Mouse (Mus musculus): ENCODE measurements around the gene Rhobtb3. TPM values are rescaled to one million over a fixed set of nuclear protein-coding genes. Genes with fewer than 3 reads are reported as not detected.
"Not testable (repeated sequence)": the region's sequence is repeated elsewhere in the genome, so short reads cannot be mapped to it uniquely, and the experiment has no call there.

Gene Rhobtb3
- polyA plus RNA-seq, 1 experiment from 2014 or later: 71.3 TPM

DNA sequence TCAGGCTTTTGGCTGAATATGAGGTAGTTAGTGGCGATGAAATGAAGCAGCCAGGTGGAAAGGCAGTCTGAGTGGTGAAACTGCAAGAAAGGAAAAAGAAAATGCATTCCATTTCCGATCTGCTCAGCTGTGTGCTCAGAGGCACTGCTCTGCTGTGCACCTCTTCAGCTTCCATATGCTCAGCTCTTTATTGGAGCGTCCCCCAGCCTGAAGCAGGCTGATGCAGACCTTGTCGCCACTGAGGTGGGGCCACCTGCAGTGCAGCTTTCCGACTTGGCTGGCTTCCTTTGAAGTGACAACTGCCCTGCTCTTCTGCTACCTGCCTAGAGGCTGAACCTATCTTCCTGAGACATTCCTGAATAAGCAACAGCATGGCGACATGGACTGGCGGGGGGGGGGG, 67.5 kb downstream of the Rhobtb3 start:
- H3K36me3 ChIP-seq: peaks cover 53% of the 10 kb centered on the region
- WGBS: 66% methylated on average over 7 of the region's 7 CpGs
- H3K27ac ChIP-seq; H3K9me3 ChIP-seq; H3K4me1 ChIP-seq; H3K4me2 ChIP-seq (replicated peaks); ATAC-seq (ENCODE audit: insufficient number of reproducible peaks, insufficient read depth, low FRiP score, low TSS enrichment); H3K9ac ChIP-seq; H3K4me3 ChIP-seq; H3K27me3 ChIP-seq: not testable (repeated sequence)

GRCm38 (mm10) chr13:75874608-75875376, 68.9 kb downstream of the Rhobtb3 start:
- Histone ChIP-seq H3K27me3 (no peaks in the 10 kb centered on the region), H3K9ac (no peak overlapping the region), H3K36me3 (peaks cover 56% of the 10 kb centered on the region), H3K9me3 (no peaks in the 10 kb centered on the region), H3K4me1 (no peaks in the 10 kb centered on the region), H3K4me3 (no peak overlapping the region), H3K27ac (no peak overlapping the region), H3K4me2 (replicated peaks) (no peak overlapping the region)
- ATAC-seq (ENCODE audit: insufficient number of reproducible peaks, insufficient read depth, low FRiP score, low TSS enrichment): no peak
- WGBS: 95% methylated on average over 4 of the region's 4 CpGs

GRCm38 (mm10) chr13:75867876-75868275, 75.8 kb downstream of the Rhobtb3 start:
- no peak overlapping the region for H3K4me3 ChIP-seq
- no peak overlapping the region for H3K27ac ChIP-seq
- H3K9ac ChIP-seq: no peak overlapping the region
- no peak overlapping the region for H3K4me2 ChIP-seq (replicated peaks)
- ATAC-seq (ENCODE audit: insufficient number of reproducible peaks, insufficient read depth, low FRiP score, low TSS enrichment): no peak
- peaks cover 26% of the 10 kb centered on the region for H3K36me3 ChIP-seq
- H3K4me1 ChIP-seq: no peaks in the 10 kb centered on the region
- no peaks in the 10 kb centered on the region for H3K27me3 ChIP-seq
- WGBS: 76% methylated on average over 2 of the region's 2 CpGs
- no peaks in the 10 kb centered on the region for H3K9me3 ChIP-seq

- Histone ChIP-seq H3K27me3 (no peaks in the 10 kb centered on the region), H3K36me3 (peaks cover 14% of the 10 kb centered on the region; the same call in 1 of the 2 replicates), H3K9ac (no peak overlapping the region), H3K4me2 (replicated peaks) (no peak overlapping the region), H3K4me1 (no peaks in the 10 kb centered on the region), H3K27ac (no peak overlapping the region), H3K4me3 (no peak overlapping the region), H3K9me3 (no peaks in the 10 kb centered on the region)
- ATAC-seq (ENCODE audit: insufficient number of reproducible peaks, insufficient read depth, low FRiP score, low TSS enrichment): no peak
Measured at GRCm38 (mm10) chr13:75865486-75866184, 78.1 kb downstream of the Rhobtb3 start.

DNA sequence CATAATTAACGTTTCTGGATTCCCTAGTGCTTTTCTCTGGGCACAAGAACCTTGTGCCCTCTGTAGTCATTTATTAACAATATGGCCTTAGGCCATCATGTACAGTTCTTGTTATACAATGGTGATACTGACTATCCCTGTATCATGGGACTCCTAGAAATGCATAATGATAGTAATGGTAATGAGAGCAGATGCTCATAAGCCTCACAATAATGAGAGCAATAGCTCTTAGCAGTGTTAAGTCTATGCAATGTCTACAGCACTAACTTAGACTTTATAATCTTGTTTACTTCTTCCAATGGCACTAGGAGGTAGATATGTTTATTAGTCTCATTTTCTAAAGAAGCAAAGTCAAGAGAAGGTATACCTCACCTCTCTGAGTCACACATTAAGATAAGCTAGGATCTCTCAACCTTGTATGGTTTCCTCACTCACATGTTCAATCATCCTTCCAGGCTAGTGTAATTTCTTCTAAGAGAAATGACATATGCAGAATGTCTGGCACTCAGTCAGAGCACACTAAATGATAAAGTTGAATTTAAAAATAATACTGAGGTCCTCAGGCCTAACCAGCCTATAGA, 84.4 kb downstream of the Rhobtb3 start:
- Histone ChIP-seq H3K9me3 (no peaks in the 10 kb centered on the region), H3K4me2 (replicated peaks) (no peak overlapping the region), H3K4me1 (no peaks in the 10 kb centered on the region), H3K4me3 (no peak overlapping the region), H3K27ac (no peak overlapping the region), H3K27me3 (no peaks in the 10 kb centered on the region), H3K36me3 (no peaks in the 10 kb centered on the region), H3K9ac (no peak overlapping the region)
- 71% methylated on average over 1 of the region's 1 CpGs for WGBS
- no peak for ATAC-seq (ENCODE audit: insufficient number of reproducible peaks, insufficient read depth, low FRiP score, low TSS enrichment)

GRCm38 (mm10) chr13:75853118-75853517, 90.6 kb downstream of the Rhobtb3 start:
- H3K9ac ChIP-seq: no peak overlapping the region
- no peak overlapping the region for H3K4me3 ChIP-seq
- WGBS: 85% methylated on average over 3 of the region's 3 CpGs
- no peaks in the 10 kb centered on the region for H3K4me1 ChIP-seq
- H3K36me3 ChIP-seq: no peaks in the 10 kb centered on the region
- no peaks in the 10 kb centered on the region for H3K9me3 ChIP-seq
- no peaks in the 10 kb centered on the region for H3K27me3 ChIP-seq
- no peak overlapping the region for H3K4me2 ChIP-seq (replicated peaks)
- H3K27ac ChIP-seq: no peak overlapping the region
- ATAC-seq (ENCODE audit: insufficient number of reproducible peaks, insufficient read depth, low FRiP score, low TSS enrichment): no peak

DNA sequence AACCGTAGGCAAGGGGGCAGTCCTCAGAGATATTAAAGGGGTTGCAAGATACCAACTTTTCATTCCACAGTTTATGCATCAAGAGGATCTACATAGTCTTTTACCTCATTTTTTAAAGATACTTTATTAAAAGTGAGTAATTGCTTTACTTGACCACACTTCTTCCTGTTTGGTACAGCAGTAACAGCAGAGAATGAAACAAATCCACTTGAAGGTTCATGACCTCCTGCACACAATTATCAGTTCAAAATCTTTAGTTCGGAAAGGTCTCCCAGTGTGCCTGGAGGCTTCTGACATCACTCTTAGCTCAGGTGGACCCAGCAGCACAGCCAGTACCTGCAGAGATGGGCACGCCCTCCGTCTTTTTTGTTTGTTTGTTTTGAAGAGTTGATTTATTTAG, 91.7 kb downstream of the Rhobtb3 start:
- no peak for ATAC-seq (ENCODE audit: insufficient number of reproducible peaks, insufficient read depth, low FRiP score, low TSS enrichment)
- no peak overlapping the region for H3K9ac ChIP-seq
- H3K36me3 ChIP-seq: no peaks in the 10 kb centered on the region
- H3K27me3 ChIP-seq: no peaks in the 10 kb centered on the region
- no peak overlapping the region for H3K4me2 ChIP-seq (replicated peaks)
- no peaks in the 10 kb centered on the region for H3K9me3 ChIP-seq
- no peak overlapping the region for H3K4me3 ChIP-seq
- no peak overlapping the region for H3K27ac ChIP-seq
- WGBS: 84% methylated on average over 4 of the region's 4 CpGs
- no peaks in the 10 kb centered on the region for H3K4me1 ChIP-seq

DNA sequence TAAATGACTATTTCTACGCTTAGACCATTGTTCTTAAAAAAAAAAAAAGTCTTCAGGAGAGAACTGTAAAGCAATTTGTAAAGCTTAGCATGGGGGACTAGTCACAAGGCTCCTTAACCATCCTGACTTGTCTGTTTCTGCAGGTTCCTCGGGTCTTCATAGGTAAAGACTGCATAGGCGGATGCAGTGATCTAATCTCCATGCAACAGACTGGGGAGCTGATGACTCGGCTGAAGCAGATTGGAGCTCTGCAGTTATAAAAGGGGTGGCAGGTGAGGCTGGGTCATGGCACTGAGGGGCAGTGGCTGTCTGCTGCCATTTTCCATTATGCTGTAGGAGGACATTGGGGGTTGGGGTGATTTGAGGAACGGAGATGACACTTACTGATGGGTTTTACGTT, 96.7 kb downstream of the Rhobtb3 start:
- ATAC-seq (ENCODE audit: insufficient number of reproducible peaks, insufficient read depth, low FRiP score, low TSS enrichment): no peak
- WGBS: 93% methylated on average over 6 of the region's 6 CpGs
- Histone ChIP-seq H3K9me3 (no peaks in the 10 kb centered on the region), H3K27me3 (no peaks in the 10 kb centered on the region), H3K9ac (no peak overlapping the region), H3K4me2 (replicated peaks) (no peak overlapping the region), H3K4me1 (0 out of 2 replicates have a peak, but pooled peaks cover under 1% of the 10 kb centered on the region), H3K4me3 (no peak overlapping the region), H3K36me3 (no peaks in the 10 kb centered on the region), H3K27ac (no peak overlapping the region)

DNA sequence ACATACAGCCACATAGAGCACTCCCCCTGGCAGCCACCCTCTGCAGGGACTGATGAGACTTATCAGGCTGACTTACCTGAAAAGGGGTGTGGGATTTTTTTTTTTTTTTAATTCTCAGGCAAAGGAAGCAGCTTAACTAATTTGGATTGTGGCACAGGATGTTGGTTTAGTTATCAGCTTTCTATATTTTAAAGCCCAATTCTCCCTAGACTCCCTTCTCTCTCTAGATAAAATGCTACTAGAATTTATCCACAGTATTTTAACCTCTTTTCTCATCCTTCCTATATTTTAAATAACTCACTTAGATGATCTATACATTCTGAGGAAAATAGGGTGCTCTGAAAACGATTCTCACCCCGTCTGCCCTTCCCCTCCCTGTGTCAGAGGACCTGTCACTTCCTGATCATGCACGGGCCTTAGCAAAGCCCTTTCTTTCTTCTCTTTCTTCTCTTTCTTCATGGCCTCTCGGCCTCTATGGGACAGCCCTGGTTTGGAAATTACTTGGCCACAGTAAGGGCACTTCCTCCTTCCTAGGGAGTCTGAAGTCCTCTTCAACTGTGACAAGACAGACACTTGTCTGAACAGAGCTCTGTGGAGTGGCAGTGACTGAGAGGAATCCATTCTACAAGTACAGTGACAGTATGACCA, 98.1 kb downstream of the Rhobtb3 start:
- ATAC-seq (ENCODE audit: insufficient number of reproducible peaks, insufficient read depth, low FRiP score, low TSS enrichment): no peak
- Histone ChIP-seq H3K4me3 (no peak overlapping the region), H3K27ac (no peak overlapping the region), H3K4me1 (peaks cover 12% of the 10 kb centered on the region), H3K9ac (no peak overlapping the region), H3K9me3 (no peaks in the 10 kb centered on the region), H3K36me3 (no peaks in the 10 kb centered on the region), H3K27me3 (no peaks in the 10 kb centered on the region), H3K4me2 (replicated peaks) (no peak overlapping the region)
- 45% methylated on average over 4 of the region's 4 CpGs for WGBS

- WGBS: 81% methylated on average over 2 of the region's 2 CpGs
Measured at GRCm38 (mm10) chr13:75844833-75845518, 98.7 kb downstream of the Rhobtb3 start.

DNA sequence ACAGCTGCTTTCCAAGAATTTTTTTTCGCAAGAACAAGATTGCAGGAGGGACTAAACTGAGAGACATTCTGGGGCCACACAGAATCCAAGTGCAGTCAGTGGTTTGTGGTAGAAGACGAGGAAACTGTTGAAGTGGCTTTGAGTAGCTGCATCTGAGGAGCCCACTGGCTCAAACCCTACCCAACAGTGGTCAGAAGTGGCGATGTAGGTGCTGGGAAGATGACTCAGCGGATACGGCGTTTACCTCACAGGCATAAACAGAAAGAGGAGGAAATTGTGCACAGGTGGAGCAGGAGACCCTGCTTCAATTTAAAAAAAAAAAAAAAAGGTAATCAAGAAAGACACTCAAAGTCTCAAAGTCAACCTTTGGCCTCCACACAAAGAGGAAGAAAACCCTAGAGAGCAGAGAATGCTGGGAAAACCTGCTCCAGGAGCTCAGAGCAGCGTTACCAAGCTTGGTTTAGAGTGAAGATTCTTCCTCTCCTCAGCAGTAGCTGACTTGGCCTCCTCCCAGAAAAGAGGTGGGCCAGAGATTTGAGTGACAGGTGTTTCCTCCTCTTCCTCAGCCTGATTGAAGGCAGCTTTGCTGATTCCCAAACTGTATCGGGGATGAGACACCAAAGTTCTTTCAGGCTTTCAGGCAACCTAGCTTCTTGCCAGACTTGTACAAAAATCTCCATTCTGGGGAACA, 99.6 kb downstream of the Rhobtb3 start:
- Histone ChIP-seq H3K36me3 (no peaks in the 10 kb centered on the region), H3K4me2 (replicated peaks) (no peak overlapping the region), H3K4me1 (peaks cover 16% of the 10 kb centered on the region), H3K27ac (no peak overlapping the region), H3K9ac (no peak overlapping the region), H3K9me3 (no peaks in the 10 kb centered on the region), H3K27me3 (no peaks in the 10 kb centered on the region), H3K4me3 (no peak overlapping the region)
- ATAC-seq (ENCODE audit: insufficient number of reproducible peaks, insufficient read depth, low FRiP score, low TSS enrichment): no peak
- WGBS: 75% methylated on average over 8 of the region's 8 CpGs

More at GRCm38 (mm10) chr13:75844833-75845518, 98.7 kb downstream of the Rhobtb3 start:
- H3K36me3 ChIP-seq: no peaks in the 10 kb centered on the region
- H3K4me2 ChIP-seq (replicated peaks): no peak overlapping the region
- peaks cover 16% of the 10 kb centered on the region for H3K4me1 ChIP-seq
- no peak for ATAC-seq (ENCODE audit: insufficient number of reproducible peaks, insufficient read depth, low FRiP score, low TSS enrichment)
- H3K27ac ChIP-seq: no peak overlapping the region
- H3K27me3 ChIP-seq: no peaks in the 10 kb centered on the region
- H3K9me3 ChIP-seq: no peaks in the 10 kb centered on the region
- no peak overlapping the region for H3K4me3 ChIP-seq
- H3K9ac ChIP-seq: no peak overlapping the region

Data from embryonic facial prominence, embryonic 12.5 days (tissue).